8 mouse cellular contexts compared by ENCODE assay signal in the genomic region with DNA sequence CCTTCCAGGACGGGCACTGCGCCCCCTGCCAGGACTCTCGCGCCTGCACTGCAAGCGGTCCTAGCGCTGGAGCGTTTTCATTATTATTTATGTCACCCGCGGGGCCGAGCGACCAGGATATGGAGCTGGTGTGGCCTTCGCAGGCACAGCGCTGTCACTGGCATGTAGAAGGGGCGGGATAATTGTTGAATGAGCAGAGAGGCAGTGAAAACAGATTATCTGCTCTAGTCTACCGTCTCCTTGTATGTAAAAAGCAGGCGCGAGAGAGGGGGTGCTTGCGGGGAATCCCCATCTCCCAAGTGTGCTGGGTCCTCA. TPM values are rescaled to one million over a fixed set of nuclear protein-coding genes. Genes with fewer than 3 reads are reported as not detected.
DNase-seq lines count a peak whose midpoint lies in the region; ATAC-seq and TF ChIP-seq lines count a peak whose summit lies in the region.

No protein-coding gene starts in this region.

- peaks cover 43% of the 10 kb centered on the region for H3K4me1 ChIP-seq in heart, embryonic 10.5 days
- peaks cover 37% of the 10 kb centered on the region for H3K4me1 ChIP-seq in forebrain, embryonic 13.5 days
- H3K4me1 ChIP-seq in liver, embryonic 13.5 days (replicated peaks) = peaks cover 26% of the 10 kb centered on the region

- peak overlapping the region; percentile 64 for H3K4me2 ChIP-seq in forebrain, embryonic 13.5 days
- peak overlapping the region; percentile 74 for H3K4me2 ChIP-seq in liver, embryonic 13.5 days

- no peak for DNase-seq in heart, embryonic 10.5 days (ENCODE audit: low spot score)
- DNase-seq in heart, postnatal 14 days = no peak
- no peak for DNase-seq in liver, embryonic 13.5 days
- DNase-seq in c-Kit-positive CD71-positive TER-119-positive erythroid progenitor cells, embryonic 14.5 days (ENCODE audit: low spot score) = no peak
- no peak for DNase-seq in cerebellum, postnatal 14 days
- DNase-seq in frontal cortex, postnatal 14 days (ENCODE audit: low spot score in 2 of 2) = no peak

- no peaks in the 10 kb centered on the region for H3K27me3 ChIP-seq in heart, embryonic 10.5 days (ENCODE audit: insufficient read depth, poor library complexity, severe bottlenecking)
- no peaks in the 10 kb centered on the region for H3K27me3 ChIP-seq in C2C12 (ENCODE audit: control insufficient read depth, insufficient read depth, insufficient read length)
- H3K27me3 ChIP-seq in forebrain, embryonic 13.5 days = no peaks in the 10 kb centered on the region
- H3K27me3 ChIP-seq in liver, embryonic 13.5 days = peaks cover 66% of the 10 kb centered on the region

- peak overlapping the region; percentile 93 for H3K4me3 ChIP-seq in heart, embryonic 10.5 days
- H3K4me3 ChIP-seq in C2C12 (ENCODE audit: insufficient read depth, poor library complexity, severe bottlenecking) = peak overlapping the region; percentile 11
- peak overlapping the region; percentile 67 for H3K4me3 ChIP-seq in forebrain, embryonic 13.5 days
- H3K4me3 ChIP-seq in liver, embryonic 13.5 days (replicated peaks) = peak overlapping the region; percentile 65

- intact Hi-C loops in heart, postnatal 14 days (cut with DNase I) = loop anchor here (1.0 to 10.0 kb wide), 3 partner anchors 104 to 241 kb away; no protein-coding TSS in a partner anchor

- WGBS in heart, embryonic 10.5 days = under 1% methylated on average over 18 of the region's 18 CpGs
- WGBS in forebrain, embryonic 13.5 days = 1% methylated on average over 18 of the region's 18 CpGs
- 1% methylated on average over 18 of the region's 18 CpGs for WGBS in liver, embryonic 13.5 days (ENCODE audit: insufficient replicate concordance)

- H3K27ac ChIP-seq in heart, embryonic 10.5 days = peak overlapping the region; percentile 59
- H3K27ac ChIP-seq in forebrain, embryonic 13.5 days = peak overlapping the region; percentile 68
- no peak overlapping the region for H3K27ac ChIP-seq in liver, embryonic 13.5 days

- no peaks in the 10 kb centered on the region for H3K36me3 ChIP-seq in heart, embryonic 10.5 days
- no peaks in the 10 kb centered on the region for H3K36me3 ChIP-seq in C2C12 (ENCODE audit: control insufficient read depth, insufficient read depth)
- H3K36me3 ChIP-seq in forebrain, embryonic 13.5 days (ENCODE audit: poor library complexity, severe bottlenecking) = no peaks in the 10 kb centered on the region
- H3K36me3 ChIP-seq in liver, embryonic 13.5 days = no peaks in the 10 kb centered on the region

- H3K79me3 ChIP-seq in C2C12 (ENCODE audit: low read depth) = peaks cover 37% of the 10 kb centered on the region

- H3K9ac ChIP-seq in forebrain, embryonic 13.5 days = peak overlapping the region; percentile 56
- peak overlapping the region; percentile 49; the same call in 1 of the 2 replicates for H3K9ac ChIP-seq in liver, embryonic 13.5 days

- H3ac ChIP-seq in C2C12 (ENCODE audit: control insufficient read depth, insufficient read length, low read depth) = peak overlapping the region; percentile 13

- no peaks in the 10 kb centered on the region for H3K9me3 ChIP-seq in heart, embryonic 10.5 days
- no peaks in the 10 kb centered on the region for H3K9me3 ChIP-seq in forebrain, embryonic 13.5 days (replicated peaks)
- no peaks in the 10 kb centered on the region for H3K9me3 ChIP-seq in liver, embryonic 13.5 days (replicated peaks)

- peak; percentile 98 for TF ChIP-seq CTCF in C2C12 (IDR thresholded peaks at IDR 0.05; ENCODE audit: control insufficient read depth, insufficient read depth, insufficient read length)

- H3K79me2 ChIP-seq in C2C12 (ENCODE audit: control insufficient read depth, insufficient read depth) = peaks cover 45% of the 10 kb centered on the region

- no peak for ATAC-seq in forebrain, embryonic 13.5 days
- no peak for ATAC-seq in liver, embryonic 13.5 days (ENCODE audit: low read depth)

TF ChIP-seq in C2C12, 6 proteins besides CTCF, POLR2A, EP300 and RAD21:
- no peak for TF ChIP-seq FOSL1 (IDR thresholded peaks at IDR 0.05; ENCODE audit: insufficient read depth, low read length, poor library complexity, severe bottlenecking)
- TF ChIP-seq MYOD1 (IDR thresholded peaks at IDR 0.05; ENCODE audit: control insufficient read depth, insufficient read length, low read depth) = no peak
- TF ChIP-seq MAX (IDR thresholded peaks at IDR 0.05) = no peak
- TF ChIP-seq MYOG (IDR thresholded peaks at IDR 0.05; ENCODE audit: control insufficient read depth, extremely low read depth, insufficient read length) = no peak
- TF ChIP-seq USF1 (IDR thresholded peaks at IDR 0.05; ENCODE audit: low read depth) = no peak
- TF ChIP-seq CEBPB (IDR thresholded peaks at IDR 0.05; ENCODE audit: low read depth) = no peak
TF ChIP-seq in C2C12: peak in this region for 0.

RNA-seq across cellular contexts. Expression of gene Trio, which starts 0.5 kb away (rescaled TPM):
- polyA plus RNA-seq in heart, embryonic 10.5 days (2016; fragmentation: Nextera tagmentation; extraction: Ambion mirVana) = 12.7 and 22.7 TPM in 2 replicates
- 10 to 100 TPM; 59.0 to 60.3 TPM for total RNA-seq in heart, postnatal 14 days (2021)
- 26.2 TPM for polyA plus RNA-seq in C2C12 (2012; fragmentation: generic; extraction: Trizol)
- 36.0 and 39.4 TPM in 2 replicates for polyA plus RNA-seq in forebrain, embryonic 13.5 days (2015; fragmentation: Nextera tagmentation; extraction: Ambion mirVana)
- 2.8 and 2.9 TPM in 2 replicates for polyA plus RNA-seq in liver, embryonic 13.5 days (2015; fragmentation: Nextera tagmentation; extraction: Ambion mirVana)

Comparison
In these comparisons a context has a peak if more than half of its experiments do, and no peak if none do; other contexts are left out.
1. H3K4me3 ChIP-seq: peak in every context shown above with its lines; median percentile 93 in heart, embryonic 10.5 days; 67 in forebrain, embryonic 13.5 days; 65 in liver, embryonic 13.5 days; 11 in C2C12.